Mouse (Mus musculus) ES-Bruce4 (cell line): ENCODE results near the gene Dnaaf3. TPM values are rescaled to one million over a fixed set of nuclear protein-coding genes. Genes with fewer than 3 reads are reported as not detected.
"Not testable (repeated sequence)": the region's sequence is repeated elsewhere in the genome, so short reads cannot be mapped to it uniquely, and the experiment has no call there.

Experiments
- H3K27ac ChIP-seq: 2 replicates; pipeline ENCODE4 v1.5.1; 2012; ENCODE audit warnings: low read length, inconsistent platforms; ENCODE audit not compliant: insufficient read depth
- H3K27me3 ChIP-seq: 2 replicates; pipeline ENCODE4 v1.6.1; 2012; ENCODE audit warnings: mild to moderate bottlenecking, low read length, inconsistent platforms; ENCODE audit not compliant: control insufficient read depth, poor library complexity, insufficient read depth, severe bottlenecking
- H3K36me3 ChIP-seq: 2 replicates; pipeline ENCODE4 v1.6.1; 2012; ENCODE audit warnings: inconsistent platforms, mild to moderate bottlenecking, low read length, moderate library complexity; ENCODE audit not compliant: control insufficient read depth, poor library complexity, insufficient read depth, severe bottlenecking
- H3K4me1 ChIP-seq: one replicate; pipeline ENCODE4 v1.8.1; 2011; ENCODE audit warnings: low read length; ENCODE audit not compliant: control insufficient read depth, insufficient read depth
- H3K4me3 ChIP-seq: 2 replicates; pipeline ENCODE4 v1.5.1; 2011; ENCODE audit warnings: low read depth, mild to moderate bottlenecking, low read length
- H3K9ac ChIP-seq: 2 replicates; pipeline ENCODE4 v1.6.1; 2012; ENCODE audit warnings: low read depth, mild to moderate bottlenecking, inconsistent platforms; ENCODE audit not compliant: poor library complexity, severe bottlenecking
- H3K9me3 ChIP-seq: replicated peaks from 2 replicates; pipeline ENCODE4 v1.6.1; 2012; ENCODE audit warnings: mild to moderate bottlenecking, low read length, inconsistent platforms; ENCODE audit not compliant: control insufficient read depth, poor library complexity, insufficient read depth, severe bottlenecking
- CTCF ChIP-seq: IDR thresholded peaks from one replicate; pipeline ENCODE4 v1.8.1; 2011; ENCODE audit warnings: low read depth, low read length
- EP300 ChIP-seq: IDR thresholded peaks from 2 replicates; pipeline ENCODE4 v1.6.1; 2011; ENCODE audit warnings: low read depth, low read length; ENCODE audit not compliant: insufficient read depth
- POLR2A ChIP-seq: IDR thresholded peaks from one replicate; pipeline ENCODE4 v1.8.1; 2011; ENCODE audit warnings: low read length; ENCODE audit not compliant: insufficient read depth
- polyA plus RNA-seq: library from polyadenylated mRNA; stranded (reverse); fragments of >200 nt; gene quantifications from 2 replicates; pipeline ENCODE4 v1.2.4, GENCODE M21; 2011; ENCODE audit warnings: low read depth; ENCODE audit not compliant: missing spikeins, insufficient read depth, insufficient read length

Gene Dnaaf3
- polyA plus RNA-seq = 9.2 and 10.0 TPM in 2 replicates

DNA sequence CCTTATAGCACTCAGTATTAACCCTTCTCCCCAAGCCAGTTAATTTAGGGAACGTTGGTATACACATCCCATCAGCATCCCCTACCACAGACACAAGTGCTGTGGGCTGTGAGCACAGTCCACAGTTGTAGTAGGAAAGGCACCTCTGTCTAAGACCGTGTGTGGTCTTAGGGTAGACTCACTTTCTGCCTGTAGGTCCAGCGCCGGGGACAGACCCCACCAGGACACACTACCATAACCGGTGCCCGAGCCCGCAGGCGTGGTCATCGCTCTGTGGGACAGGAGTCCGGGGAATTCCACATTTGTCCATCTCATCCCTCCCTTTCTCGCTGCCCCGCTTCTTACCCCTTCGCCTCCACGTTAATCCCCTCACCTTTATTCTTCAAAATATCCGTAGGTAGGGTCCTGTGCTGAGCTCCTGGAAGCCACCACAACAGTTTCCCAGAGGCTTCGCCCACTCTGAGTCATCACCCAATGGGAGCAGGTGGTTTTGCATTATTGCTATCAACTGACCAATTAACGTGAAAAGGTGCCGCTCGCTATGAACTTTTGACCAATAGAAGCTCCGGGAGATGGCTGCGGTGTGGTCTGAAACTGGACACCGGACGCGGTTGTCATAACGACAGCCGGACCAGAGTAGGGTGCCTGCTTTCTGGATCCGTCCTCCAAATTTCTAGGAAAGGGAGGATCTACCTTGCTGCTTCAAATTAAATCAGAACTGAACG, at the start of gene Dnaaf3:
Gene Dnaaf3 (minus strand): TSS at position 449 of the 725 bp plus-strand sequence.
- no peak for TF ChIP-seq POLR2A
- TF ChIP-seq EP300 = no peak
- TF ChIP-seq CTCF = no peak
- H3K4me3 ChIP-seq = peak within 1 kb of the TSS; percentile 75
- no peaks in the 10 kb centered on the region for H3K36me3 ChIP-seq
- no peaks in the 10 kb centered on the region for H3K27me3 ChIP-seq
- 0 out of 2 replicates have a peak within 1 kb of the TSS, but pooled peaks have one; percentile 10 for H3K9ac ChIP-seq
- H3K4me1 ChIP-seq = peaks cover 4% of the 10 kb centered on the region
- H3K9me3 ChIP-seq = no peaks in the 10 kb centered on the region
- no peak within 1 kb of the TSS for H3K27ac ChIP-seq

DNA sequence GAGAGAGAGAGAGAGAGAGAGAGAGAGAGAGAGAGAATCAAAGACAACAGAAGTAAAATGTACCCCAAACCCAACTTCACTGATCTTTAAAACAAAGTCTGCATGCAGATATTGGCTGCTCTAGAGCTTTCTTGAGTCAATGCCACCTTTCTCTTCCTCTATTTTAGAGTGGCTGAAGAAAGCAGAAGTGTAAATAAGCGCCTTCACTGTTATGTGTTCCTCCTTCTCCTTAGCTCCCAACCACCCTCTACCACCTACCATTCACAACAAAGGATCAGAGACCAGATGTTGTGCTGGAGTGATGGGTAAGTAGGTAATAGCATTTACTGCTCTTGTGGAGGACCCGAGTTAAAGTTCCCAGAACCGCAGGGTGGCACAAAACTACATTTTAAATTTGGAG, 49.2 kb upstream of the Dnaaf3 start:
- H3K4me1 ChIP-seq, H3K27me3 ChIP-seq, H3K9ac ChIP-seq, H3K27ac ChIP-seq, H3K36me3 ChIP-seq, H3K4me3 ChIP-seq, H3K9me3 ChIP-seq: not testable (repeated sequence)

GRCm38 (mm10) chr7:4572361-4572760, 40.1 kb upstream of the Dnaaf3 start:
- H3K27ac ChIP-seq, H3K27me3 ChIP-seq, H3K36me3 ChIP-seq, H3K9ac ChIP-seq, H3K9me3 ChIP-seq, H3K4me1 ChIP-seq, H3K4me3 ChIP-seq: not testable (repeated sequence)

DNA sequence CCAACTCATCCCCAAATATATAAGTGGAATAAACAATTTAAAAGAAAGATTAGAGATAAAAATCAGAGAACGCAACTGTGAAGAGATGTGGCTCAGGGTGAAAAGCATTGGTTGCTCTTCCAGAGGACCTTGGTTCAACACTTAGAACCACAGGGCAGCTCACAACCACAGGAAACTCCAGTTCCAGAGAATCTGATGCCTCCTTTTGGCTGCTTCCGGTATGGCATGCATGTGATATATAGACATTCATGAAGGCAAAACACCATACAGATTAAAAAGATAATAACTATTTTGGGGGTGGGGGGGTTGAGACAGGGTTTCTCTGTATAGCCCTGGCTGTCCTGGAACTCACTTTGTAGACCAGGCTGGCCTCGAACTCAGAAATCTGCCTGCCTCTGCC, 30.4 kb upstream of the Dnaaf3 start:
- H3K9me3 ChIP-seq = no peaks in the 10 kb centered on the region
- H3K36me3 ChIP-seq = no peaks in the 10 kb centered on the region
- H3K27ac ChIP-seq = no peak overlapping the region
- H3K27me3 ChIP-seq = no peaks in the 10 kb centered on the region
- no peak overlapping the region for H3K4me3 ChIP-seq
- no peak overlapping the region for H3K9ac ChIP-seq
- no peaks in the 10 kb centered on the region for H3K4me1 ChIP-seq
- TF ChIP-seq CTCF = no peak
- TF ChIP-seq EP300 = no peak
- no peak for TF ChIP-seq POLR2A

DNA sequence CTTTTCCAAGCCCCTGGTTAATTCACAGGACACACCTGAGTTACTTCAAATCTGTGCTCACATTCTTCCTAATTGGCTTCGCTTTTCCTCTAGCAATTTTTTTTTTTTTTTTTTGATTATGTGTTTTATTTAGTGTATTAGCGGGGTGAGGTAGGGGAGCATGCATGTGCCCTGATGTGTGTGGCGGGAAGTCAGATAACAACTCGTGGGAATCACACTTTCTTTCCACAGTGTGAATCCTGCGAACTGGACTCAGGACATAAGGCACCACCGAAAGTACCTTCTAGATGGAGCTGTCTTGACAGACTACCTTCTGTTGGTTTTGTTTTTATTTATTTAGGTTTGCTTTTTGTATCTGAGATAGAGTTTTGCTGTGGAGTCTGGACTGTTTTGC, 24.9 kb upstream of the Dnaaf3 start:
- Histone ChIP-seq H3K4me3 (no peak overlapping the region), H3K27ac (no peak overlapping the region), H3K9me3 (no peaks in the 10 kb centered on the region), H3K27me3 (no peaks in the 10 kb centered on the region), H3K9ac (no peak overlapping the region), H3K36me3 (no peaks in the 10 kb centered on the region), H3K4me1 (no peaks in the 10 kb centered on the region)
- TF ChIP-seq EP300 = no peak
- no peak for TF ChIP-seq POLR2A
- no peak for TF ChIP-seq CTCF

DNA sequence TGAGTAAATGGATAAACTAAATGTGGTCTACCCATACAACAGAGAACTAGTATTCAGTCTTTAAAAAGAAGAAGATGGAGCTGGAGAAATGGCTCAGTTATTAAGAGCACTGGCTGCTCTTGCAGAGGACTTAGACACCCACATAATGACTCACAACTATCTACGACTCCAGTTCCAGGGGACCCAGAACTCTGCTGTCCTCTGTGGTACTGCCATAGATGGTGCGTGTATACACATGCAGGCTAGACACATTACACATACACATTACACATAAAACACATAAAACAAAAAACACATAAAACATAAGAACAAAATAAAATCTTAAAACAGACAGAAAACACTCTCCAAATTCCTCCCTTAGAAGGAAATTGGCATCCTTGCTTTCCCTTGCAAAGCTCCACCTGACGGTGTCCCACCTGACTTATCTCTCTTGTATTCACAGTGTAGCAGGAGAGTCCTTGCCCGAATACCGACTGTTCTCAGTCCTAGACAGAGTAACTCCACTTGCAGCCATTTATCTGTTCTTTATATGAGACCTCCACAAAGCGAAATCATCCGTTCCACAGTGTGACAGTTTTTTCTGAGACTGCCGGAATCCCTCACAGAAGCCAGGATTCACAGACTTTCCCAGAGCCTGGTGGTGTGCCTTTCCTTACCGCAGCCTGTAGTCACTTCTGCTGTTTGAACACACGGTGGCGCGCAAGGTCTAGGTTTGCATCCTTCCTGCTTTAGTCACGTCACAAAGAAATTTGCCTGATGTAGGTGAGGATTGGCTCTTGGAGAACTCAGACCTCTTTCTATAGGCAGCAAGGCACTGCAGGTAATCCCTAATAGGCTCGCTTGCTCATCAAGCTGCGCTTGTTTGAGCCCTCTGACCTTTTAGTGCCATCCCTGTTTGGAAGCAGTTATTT, 24.3 kb upstream of the Dnaaf3 start:
- no peak overlapping the region for H3K4me3 ChIP-seq
- no peaks in the 10 kb centered on the region for H3K4me1 ChIP-seq
- no peak overlapping the region for H3K9ac ChIP-seq
- H3K36me3 ChIP-seq = no peaks in the 10 kb centered on the region
- H3K27me3 ChIP-seq = no peaks in the 10 kb centered on the region
- H3K27ac ChIP-seq = no peak overlapping the region
- no peak for TF ChIP-seq EP300
- peak; percentile 91 for TF ChIP-seq CTCF
- no peaks in the 10 kb centered on the region for H3K9me3 ChIP-seq
